ENCODE assay signal across 18 mouse cellular contexts in genomic region chr1:61415426-61416195, GRCm38 (mm10).
A peak's percentile ranks its signal among the peaks of the same experiment; 100 is the strongest.
DNase-seq lines count a peak whose midpoint lies in the region; ATAC-seq and TF ChIP-seq lines count a peak whose summit lies in the region.
"Had no signal": no experiment of that assay in that cellular context is flagged by ENCODE, and none has a peak within 500 bp of the region (broad histone marks: within the 10 kb centered on the region; RNA-seq: fewer than 3 reads in every experiment).

No protein-coding gene starts in this region.

- no peak for ATAC-seq in midbrain, embryonic 14.5 days (ENCODE audit: low FRiP score, low TSS enrichment)
- no peak for ATAC-seq in midbrain, embryonic 15.5 days (replicated peaks)
- ATAC-seq in embryonic facial prominence, embryonic 15.5 days (ENCODE audit: insufficient number of reproducible peaks, low FRiP score, low TSS enrichment, low read depth): no peak
- ATAC-seq: CD4-positive, CD25-positive, alpha-beta regulatory T cell, adult 4 months; hindbrain, embryonic 16.5 days; liver, embryonic 12.5 days had no signal

- no peak overlapping the region for H3K4me2 ChIP-seq in midbrain, embryonic 14.5 days (ENCODE audit: low read length)
- no peak overlapping the region for H3K4me2 ChIP-seq in midbrain, embryonic 15.5 days
- peak overlapping the region; percentile 17; the same call in 1 of the 2 replicates for H3K4me2 ChIP-seq in embryonic facial prominence, embryonic 15.5 days (replicated peaks)
- H3K4me2 ChIP-seq: heart, embryonic 12.5 days; liver, embryonic 12.5 days had no signal

- H3K4me3 ChIP-seq in layer of hippocampus, adult 2 months: no peak overlapping the region; the same call in 1 of the 2 replicates
- H3K4me3 ChIP-seq in midbrain, embryonic 14.5 days (replicated peaks; ENCODE audit: low read depth, low read length): no peak overlapping the region
- no peak overlapping the region for H3K4me3 ChIP-seq in midbrain, embryonic 15.5 days
- H3K4me3 ChIP-seq in embryonic facial prominence, embryonic 15.5 days (replicated peaks): no peak overlapping the region
- H3K4me3 ChIP-seq: gastrocnemius, adult 2 months; heart, embryonic 12.5 days; liver, embryonic 12.5 days had no signal

- 0 out of 2 replicates have a peak, but pooled peaks cover 4% of the 10 kb centered on the region for H3K4me1 ChIP-seq in midbrain, embryonic 14.5 days (ENCODE audit: control insufficient read depth, insufficient read depth, low read length)
- peaks cover 21% of the 10 kb centered on the region for H3K4me1 ChIP-seq in midbrain, embryonic 15.5 days
- H3K4me1 ChIP-seq in embryonic facial prominence, embryonic 15.5 days: peaks cover 8% of the 10 kb centered on the region; the same call in 1 of the 2 replicates
- H3K4me1 ChIP-seq: liver, embryonic 12.5 days had no signal

- peak in 1 of 2 experiments; percentile 29 for DNase-seq in layer of hippocampus, adult 2 months (ENCODE audit: low spot score in 2 of 2)
- no peak for DNase-seq in layer of hippocampus, adult 11-12 months (ENCODE audit: low spot score)
- peak; percentile 28 for DNase-seq in midbrain, embryonic 14.5 days
- DNase-seq in lung, postnatal 36 days: peak; percentile 6
- DNase-seq in frontal cortex, postnatal 14 days (ENCODE audit: low spot score in 2 of 2): no peak
- no peak for DNase-seq in adrenal gland, adult (ENCODE audit: inconsistent age in 2 of 2, low spot score in 1 of 2)
- DNase-seq: cerebellum, postnatal 10 days; gastrocnemius, adult 2 months; kidney, adult 11 months; kidney, postnatal 25 days; thymus, adult 18-20 months had no signal

- no peaks in the 10 kb centered on the region for H3K27me3 ChIP-seq in midbrain, embryonic 14.5 days (ENCODE audit: control insufficient read depth, insufficient read depth, low read length)
- H3K27me3 ChIP-seq in midbrain, embryonic 15.5 days (replicated peaks): no peaks in the 10 kb centered on the region
- H3K27me3 ChIP-seq in embryonic facial prominence, embryonic 15.5 days: no peaks in the 10 kb centered on the region
- H3K27me3 ChIP-seq: heart, embryonic 12.5 days; liver, embryonic 12.5 days had no signal

- TF ChIP-seq CTCF in layer of hippocampus, adult 2 months (conservative IDR thresholded peaks at IDR 0.05): no peak

- H3K36me3 ChIP-seq in midbrain, embryonic 14.5 days (ENCODE audit: control insufficient read depth, insufficient read depth, low read length): no peaks in the 10 kb centered on the region
- H3K36me3 ChIP-seq in midbrain, embryonic 15.5 days (replicated peaks): no peaks in the 10 kb centered on the region
- H3K36me3 ChIP-seq in embryonic facial prominence, embryonic 15.5 days: no peaks in the 10 kb centered on the region
- H3K36me3 ChIP-seq: G1E; heart, embryonic 12.5 days; liver, embryonic 12.5 days had no signal

- no peaks in the 10 kb centered on the region for H3K9me3 ChIP-seq in midbrain, embryonic 14.5 days (ENCODE audit: control insufficient read depth, low read length)
- no peaks in the 10 kb centered on the region for H3K9me3 ChIP-seq in midbrain, embryonic 15.5 days
- no peaks in the 10 kb centered on the region for H3K9me3 ChIP-seq in embryonic facial prominence, embryonic 15.5 days (replicated peaks)
- H3K9me3 ChIP-seq: G1E; heart, embryonic 12.5 days; liver, embryonic 12.5 days had no signal

- WGBS in midbrain, embryonic 14.5 days: 72% methylated on average over 20 of the region's 20 CpGs
- WGBS in midbrain, embryonic 15.5 days: 59% methylated on average over 20 of the region's 20 CpGs
- 37% methylated on average over 20 of the region's 20 CpGs for WGBS in embryonic facial prominence, embryonic 15.5 days

- peak overlapping the region; percentile 43; the same call in 1 of the 2 replicates for H3K27ac ChIP-seq in layer of hippocampus, adult 2 months
- H3K27ac ChIP-seq in midbrain, embryonic 14.5 days (replicated peaks; ENCODE audit: low read depth, low read length): no peak overlapping the region
- H3K27ac ChIP-seq in midbrain, embryonic 15.5 days: no peak overlapping the region
- no peak overlapping the region; the same call in 1 of the 2 replicates for H3K27ac ChIP-seq in embryonic facial prominence, embryonic 15.5 days (replicated peaks)
- H3K27ac ChIP-seq: gastrocnemius, adult 2 months; liver, embryonic 12.5 days had no signal

- H3K9ac ChIP-seq in midbrain, embryonic 14.5 days (replicated peaks; ENCODE audit: low read length): no peak overlapping the region
- H3K9ac ChIP-seq in midbrain, embryonic 15.5 days: no peak overlapping the region
- no peak overlapping the region for H3K9ac ChIP-seq in embryonic facial prominence, embryonic 15.5 days
- H3K9ac ChIP-seq: heart, embryonic 12.5 days; liver, embryonic 12.5 days had no signal

Comparison
In these comparisons a context has a peak if more than half of its experiments do, and no peak if none do; other contexts are left out.
1. DNase-seq: peak in midbrain, embryonic 14.5 days (single experiment) and lung, postnatal 36 days (single experiment); none in layer of hippocampus, adult 11-12 months (single experiment), frontal cortex, postnatal 14 days (0 of 2) and adrenal gland, adult (0 of 2).